Mouse (Mus musculus): ENCODE data around the gene Nrde2.

DNA sequence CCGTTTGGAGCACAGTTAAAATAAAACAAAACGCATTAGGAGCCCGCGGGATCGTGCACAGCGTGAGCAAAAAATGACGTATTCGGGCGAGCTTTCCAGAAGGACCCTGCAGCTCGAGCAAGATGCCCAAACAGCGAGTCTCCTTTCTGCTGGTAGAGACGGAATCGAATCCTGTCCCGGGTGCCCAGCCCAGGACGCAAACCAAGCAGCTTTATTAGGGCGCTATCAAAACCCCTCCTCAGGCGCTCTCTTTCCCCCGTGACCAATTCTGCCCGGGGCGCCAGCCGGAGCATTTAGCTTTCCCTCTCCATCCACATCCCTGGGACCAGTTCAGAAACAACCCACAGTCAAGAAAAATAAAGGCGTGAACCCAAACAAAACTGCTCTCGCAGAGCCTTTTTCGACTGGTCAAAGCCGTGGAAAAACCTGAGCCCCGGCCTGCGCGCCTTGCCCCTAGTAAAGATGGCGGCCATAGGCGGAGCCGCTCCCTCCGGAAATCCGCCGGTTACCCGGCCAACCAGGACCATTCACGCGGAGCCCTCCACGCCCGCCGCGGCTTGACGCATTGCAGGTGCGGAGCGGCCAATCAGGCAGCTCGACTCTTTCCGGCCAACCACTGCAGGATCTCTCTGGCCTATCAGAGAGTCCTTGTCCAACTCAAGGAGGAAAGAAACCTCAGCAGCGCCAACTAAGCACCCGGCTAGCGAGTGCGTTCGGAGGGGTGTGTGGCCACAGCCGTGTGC, 27.7 kb upstream of the Nrde2 start:
- TF ChIP-seq CTCF (IDR thresholded peaks at IDR 0.05; ENCODE audit: low read depth) (peak; percentile 25; the same call in 1 of the 2 replicates), EP300 (IDR thresholded peaks at IDR 0.05; ENCODE audit: low read depth) (peak; percentile 25)
